Mouse (Mus musculus) inflammation-experienced regulatory T-cells, adult 6 months (primary cell): ENCODE data around the gene Cd80. TPM values are rescaled to one million over a fixed set of nuclear protein-coding genes. Genes with fewer than 3 reads are reported as not detected.
A peak's percentile ranks its signal among the peaks of the same experiment; 100 is the strongest.

Experiments
- ATAC-seq: one replicate; pipeline ENCODE4 v1.8.0; 2017
- polyA plus RNA-seq, 3 experiments: library from polyadenylated mRNA; unstranded; fragments of 100-300 nt; shearing (Covaris generic); gene quantifications; one replicate each; pipeline ENCODE4 v1.2.1; 2017

Gene Cd80
- polyA plus RNA-seq, 3 experiments from 2014 or later: 2.6 to 12.9 (median 3.8) TPM

DNA sequence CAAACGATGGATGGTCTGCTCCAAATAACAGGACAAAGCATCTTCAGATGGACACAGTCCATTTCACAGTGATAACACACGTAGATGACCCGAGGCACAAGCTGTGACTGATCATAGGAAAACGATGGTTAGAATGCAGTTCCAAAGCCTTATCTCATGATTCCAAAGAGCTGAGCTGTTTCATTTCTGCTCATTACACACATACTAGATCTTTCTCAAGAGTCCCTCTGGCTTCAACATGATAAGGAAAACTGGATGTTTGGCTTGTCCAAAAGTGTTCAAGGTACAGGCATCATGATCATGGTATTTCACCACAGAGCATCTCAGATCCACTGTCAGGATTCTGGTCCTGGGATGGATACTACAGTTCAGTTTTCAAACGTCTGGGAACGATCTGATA lies 70.9 kb downstream of the Cd80 start:
- ATAC-seq: no peak

- peak; percentile 92 for ATAC-seq
These were observed 81.3 kb downstream of the Cd80 start for GRCm38 (mm10) chr16:38536544-38537146.

- ATAC-seq: no peak
These were observed 83.5 kb downstream of the Cd80 start for GRCm38 (mm10) chr16:38538716-38539380.

Other genes starting within 250 kb of the Cd80 start
- gene Nr1i2, start 160.7 kb upstream of the Cd80 start, polyA plus RNA-seq: not detected
- under 1 TPM in 1 of 3 experiments, not detected in 2; 0.19 TPM for gene Maats1, start 113.4 kb upstream of the Cd80 start, polyA plus RNA-seq
- gene Cox17, start 108.6 kb upstream of the Cd80 start, polyA plus RNA-seq: 100 to 1,000 TPM; 213 to 395 (median 300) TPM
- gene Gm21987, start 108.5 kb upstream of the Cd80 start, polyA plus RNA-seq: not detected
- gene Popdc2, start 93.4 kb upstream of the Cd80 start, polyA plus RNA-seq: 10 to 100 TPM in 1 of 3 experiments, 1 to 10 TPM in 1, under 1 TPM in 1; 0.95 to 10.3 (median 2.3) TPM
- under 1 TPM in 1 of 3 experiments, not detected in 2; 0.30 TPM for gene Pla1a, start 22.4 kb upstream of the Cd80 start, polyA plus RNA-seq
- gene Adprh, start 2.9 kb upstream of the Cd80 start, polyA plus RNA-seq: 10 to 100 TPM; 43.1 to 93.7 (median 71.8) TPM
- 10 to 100 TPM; 10.1 to 18.5 (median 14.4) TPM for gene Timmdc1, start 67.1 kb downstream of the Cd80 start, polyA plus RNA-seq
- gene Poglut1, start 94.7 kb downstream of the Cd80 start, polyA plus RNA-seq: 10 to 100 TPM; 30.8 to 37.8 (median 37.2) TPM
- gene Tmem39a, start 103.1 kb downstream of the Cd80 start, polyA plus RNA-seq: 10 to 100 TPM; 33.5 to 34.0 (median 33.6) TPM